Mouse (Mus musculus): Measurements from ENCODE around the gene Anp32e. TPM values are rescaled to one million over a fixed set of nuclear protein-coding genes. Genes with fewer than 3 reads are reported as not detected.

The Anp32e gene
- total RNA-seq, 2 experiments from 2014 or later, result 153 to 717 TPM

GRCm38 (mm10) chr3:95992990-95993603 is 64.1 kb downstream of the Anp32e start:
- no peak for ATAC-seq (replicated peaks; ENCODE audit: low FRiP score, poor library complexity, severe bottlenecking)

- ATAC-seq (replicated peaks; ENCODE audit: low FRiP score, poor library complexity, severe bottlenecking), result no peak
These were observed 64.8 kb downstream of the Anp32e start for GRCm38 (mm10) chr3:95993881-95994280.

DNA sequence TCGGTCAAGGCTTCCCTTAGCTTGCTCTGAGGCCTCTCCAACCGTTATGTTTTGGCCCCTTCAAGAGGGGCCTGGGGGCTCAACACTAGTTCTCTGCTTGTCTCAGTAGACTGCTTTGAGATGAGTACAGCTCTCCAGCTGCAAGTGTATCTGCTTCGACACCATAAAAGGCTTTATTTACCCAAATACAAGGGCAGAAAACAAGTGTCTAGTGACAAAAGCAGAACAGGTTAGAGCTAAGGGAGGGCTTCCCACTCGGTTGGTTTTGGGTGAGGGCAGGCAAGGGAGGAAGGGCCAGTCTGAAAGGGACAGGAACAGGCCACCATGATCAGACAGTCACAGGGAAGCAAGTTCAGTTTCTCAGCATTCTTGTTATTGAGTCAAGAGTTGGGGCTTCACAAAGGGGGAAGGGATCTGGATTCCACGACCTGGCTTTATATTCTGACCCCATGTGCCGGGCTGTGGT is 65.4 kb downstream of the Anp32e start:
- no peak for ATAC-seq (replicated peaks; ENCODE audit: low FRiP score, poor library complexity, severe bottlenecking)

- ATAC-seq (replicated peaks; ENCODE audit: low FRiP score, poor library complexity, severe bottlenecking), result no peak
These were observed 66.1 kb downstream of the Anp32e start for GRCm38 (mm10) chr3:95994975-95995801.

DNA sequence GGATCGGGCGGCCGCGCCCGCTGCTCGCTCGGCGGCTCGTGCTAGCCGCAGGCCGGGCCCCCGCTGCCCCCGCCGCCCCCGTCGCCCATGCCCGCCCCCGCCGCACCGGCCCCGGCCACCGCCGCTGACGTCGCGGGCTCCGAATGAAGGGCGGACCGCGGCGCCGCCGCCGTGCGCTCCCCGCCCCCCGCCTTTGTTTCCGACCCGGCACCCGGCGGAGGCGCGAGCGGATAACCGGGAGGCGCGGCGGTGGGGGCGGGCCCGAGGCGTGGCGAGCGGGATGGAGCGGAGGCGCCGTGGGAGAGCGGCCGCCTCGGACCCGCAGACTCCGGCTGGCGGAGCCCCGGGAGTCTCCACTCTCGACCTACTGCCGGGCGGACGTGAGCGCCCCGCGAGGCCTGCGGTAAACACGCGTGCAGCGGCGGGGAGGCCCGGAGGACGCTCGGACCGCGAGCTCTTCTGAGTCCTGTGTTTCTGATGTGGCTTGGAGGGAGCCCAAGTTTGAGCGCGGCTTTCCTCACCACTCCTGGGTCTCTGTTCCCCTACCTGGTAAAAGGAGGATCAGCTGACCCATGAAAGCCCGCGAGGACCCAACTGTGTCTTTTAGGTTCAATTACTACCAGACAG is 66.9 kb downstream of the Anp32e start, which contains the start of gene Plekho1:
Gene Plekho1, minus strand, starts transcription at position 200 of the 627 bp plus-strand sequence.
- peak; percentile 40; the same call in 1 of the 2 replicates for ATAC-seq (replicated peaks; ENCODE audit: low FRiP score, poor library complexity, severe bottlenecking)

GRCm38 (mm10) chr3:95996451-95997073 is 67.5 kb downstream of the Anp32e start:
- no peak for ATAC-seq (replicated peaks; ENCODE audit: low FRiP score, poor library complexity, severe bottlenecking)

Other genes starting within 250 kb of the Anp32e start
- 0.84 TPM in 1 of 2 replicates, not detected in the other for gene Adamtsl4, start 241.3 kb upstream of the Anp32e start, total RNA-seq (2015; ENCODE audit: low replicate concordance)
- gene Adamtsl4, start 241.3 kb upstream of the Anp32e start, total RNA-seq (2017; ENCODE audit: low replicate concordance), result 0.39 and 1.2 TPM in 2 replicates
- gene Ecm1, start 189.7 kb upstream of the Anp32e start, total RNA-seq (2015; ENCODE audit: low replicate concordance), result 6.5 TPM in 1 of 2 replicates, not detected in the other
- gene Ecm1, start 189.7 kb upstream of the Anp32e start, total RNA-seq (2017; ENCODE audit: low replicate concordance), result not detected in 2 replicates
- 0.84 and 15.9 TPM in 2 replicates for gene Tars2, start 169.0 kb upstream of the Anp32e start, total RNA-seq (2015; ENCODE audit: low replicate concordance)
- 8.0 and 20.9 TPM in 2 replicates for gene Tars2, start 169.0 kb upstream of the Anp32e start, total RNA-seq (2017; ENCODE audit: low replicate concordance)
- 23.5 and 24.9 TPM in 2 replicates for gene Rprd2, start 110.4 kb upstream of the Anp32e start, total RNA-seq (2015; ENCODE audit: low replicate concordance)
- 21.3 and 24.0 TPM in 2 replicates for gene Rprd2, start 110.4 kb upstream of the Anp32e start, total RNA-seq (2017; ENCODE audit: low replicate concordance)
- 56.2 and 83.6 TPM in 2 replicates for gene Prpf3, start 73.4 kb upstream of the Anp32e start, total RNA-seq (2015; ENCODE audit: low replicate concordance)
- 37.7 and 84.2 TPM in 2 replicates for gene Prpf3, start 73.4 kb upstream of the Anp32e start, total RNA-seq (2017; ENCODE audit: low replicate concordance)
- 43.2 and 59.5 TPM in 2 replicates for gene Mrps21, start 57.7 kb upstream of the Anp32e start, total RNA-seq (2015; ENCODE audit: low replicate concordance)
- gene Mrps21, start 57.7 kb upstream of the Anp32e start, total RNA-seq (2017; ENCODE audit: low replicate concordance), result 102 and 123 TPM in 2 replicates
- gene Ciart, start 47.0 kb upstream of the Anp32e start, total RNA-seq (2015; ENCODE audit: low replicate concordance), result not detected in 2 replicates
- gene Ciart, start 47.0 kb upstream of the Anp32e start, total RNA-seq (2017; ENCODE audit: low replicate concordance), result 1.8 TPM in 1 of 2 replicates, not detected in the other
- 8.8 and 10.1 TPM in 2 replicates for gene BC028528, start 37.2 kb upstream of the Anp32e start, total RNA-seq (2015; ENCODE audit: low replicate concordance)
- gene BC028528, start 37.2 kb upstream of the Anp32e start, total RNA-seq (2017; ENCODE audit: low replicate concordance), result 5.8 and 26.0 TPM in 2 replicates
- 7.6 and 8.0 TPM in 2 replicates for gene Aph1a, start 35.3 kb upstream of the Anp32e start, total RNA-seq (2015; ENCODE audit: low replicate concordance)
- 9.6 and 14.6 TPM in 2 replicates for gene Aph1a, start 35.3 kb upstream of the Anp32e start, total RNA-seq (2017; ENCODE audit: low replicate concordance)
- not detected in 2 replicates for gene Car14, start 24.6 kb upstream of the Anp32e start, total RNA-seq (2015; ENCODE audit: low replicate concordance)
- gene Car14, start 24.6 kb upstream of the Anp32e start, total RNA-seq (2017; ENCODE audit: low replicate concordance), result not detected in 2 replicates
- gene Plekho1, start 66.8 kb downstream of the Anp32e start, total RNA-seq (2015; ENCODE audit: low replicate concordance), result 12.6 and 13.4 TPM in 2 replicates
- 8.6 and 18.6 TPM in 2 replicates for gene Plekho1, start 66.8 kb downstream of the Anp32e start, total RNA-seq (2017; ENCODE audit: low replicate concordance)
- gene Vps45, start 129.2 kb downstream of the Anp32e start, total RNA-seq (2015; ENCODE audit: low replicate concordance), result 9.0 and 32.3 TPM in 2 replicates
- gene Vps45, start 129.2 kb downstream of the Anp32e start, total RNA-seq (2017; ENCODE audit: low replicate concordance), result 8.2 and 34.4 TPM in 2 replicates
- 4.6 and 9.4 TPM in 2 replicates for gene Otud7b, start 175.3 kb downstream of the Anp32e start, total RNA-seq (2015; ENCODE audit: low replicate concordance)
- 28.5 and 37.6 TPM in 2 replicates for gene Otud7b, start 175.3 kb downstream of the Anp32e start, total RNA-seq (2017; ENCODE audit: low replicate concordance)
- gene Mtmr11, start 232.8 kb downstream of the Anp32e start, total RNA-seq (2015; ENCODE audit: low replicate concordance), result not detected in 2 replicates
- gene Mtmr11, start 232.8 kb downstream of the Anp32e start, total RNA-seq (2017; ENCODE audit: low replicate concordance), result not detected in 2 replicates
- gene Sf3b4, start 243.1 kb downstream of the Anp32e start, total RNA-seq (2015; ENCODE audit: low replicate concordance), result 19.8 and 38.1 TPM in 2 replicates
- 6.2 and 9.5 TPM in 2 replicates for gene Sf3b4, start 243.1 kb downstream of the Anp32e start, total RNA-seq (2017; ENCODE audit: low replicate concordance)

Data from erythroid progenitor cell, adult 5-6 weeks (primary cell).